ENCODE assay signal across 17 mouse cellular contexts in the genomic region with DNA sequence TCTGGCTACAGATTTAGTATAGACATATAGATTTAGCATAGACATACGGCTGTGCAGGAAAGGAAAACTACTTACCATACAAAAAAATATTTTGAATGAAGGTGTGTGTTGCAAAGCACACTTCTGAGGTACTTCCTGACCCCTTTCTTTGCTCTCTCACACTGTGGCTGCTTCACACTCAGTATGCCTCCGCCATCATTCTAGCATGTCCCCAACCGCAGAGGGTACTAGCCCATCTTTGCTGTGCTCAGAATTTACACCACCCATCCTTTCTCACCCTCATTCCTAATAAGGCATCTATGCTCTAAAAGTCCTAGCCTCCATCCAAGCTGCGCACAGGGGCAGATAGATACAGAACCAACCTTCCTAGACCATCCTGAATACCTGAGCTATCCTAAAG. TPM values are rescaled to one million over a fixed set of nuclear protein-coding genes. Genes with fewer than 3 reads are reported as not detected.
DNase-seq lines count a peak whose midpoint lies in the region; ATAC-seq and TF ChIP-seq lines count a peak whose summit lies in the region.
"Had no signal": no experiment of that assay in that cellular context is flagged by ENCODE, and none has a peak within 500 bp of the region (broad histone marks: within the 10 kb centered on the region; RNA-seq: fewer than 3 reads in every experiment).

No protein-coding gene starts in this region.

- H3K27ac ChIP-seq in heart, embryonic 16.5 days (ENCODE audit: low read length): no peak overlapping the region
- peak overlapping the region; percentile 96 for H3K27ac ChIP-seq in thymus, adult 2 months (ENCODE audit: control insufficient read depth, insufficient read depth, low read length)
- H3K27ac ChIP-seq in gastrocnemius, adult 2 months: no peak overlapping the region
- H3K27ac ChIP-seq: forebrain, embryonic 12.5 days; heart, embryonic 13.5 days; hindbrain, embryonic 10.5 days; liver, embryonic 15.5 days; neural tube, embryonic 13.5 days had no signal

- no peaks in the 10 kb centered on the region for H3K9me3 ChIP-seq in heart, embryonic 16.5 days (replicated peaks; ENCODE audit: control insufficient read depth, low read length)
- H3K9me3 ChIP-seq: forebrain, embryonic 12.5 days; heart, embryonic 13.5 days; hindbrain, embryonic 10.5 days; liver, embryonic 15.5 days; neural tube, embryonic 13.5 days had no signal

- no peak for DNase-seq in heart, postnatal 14 days
- DNase-seq in testis, postnatal 10 days (ENCODE audit: low spot score): peak; percentile 26
- DNase-seq in testis, postnatal 14 days (ENCODE audit: low spot score): no peak
- DNase-seq in thymus, adult 2 months: peak; percentile 56
- no peak for DNase-seq in gastrocnemius, adult 2 months
- DNase-seq: adrenal gland, adult 2 months; cerebellum, postnatal 10 days; layer of hippocampus, postnatal 36 days; lung, postnatal 10 days; right cerebral cortex, postnatal 14 days had no signal

- H3K4me2 ChIP-seq in heart, embryonic 16.5 days (ENCODE audit: low read depth, low read length): no peak overlapping the region
- H3K4me2 ChIP-seq: forebrain, embryonic 12.5 days; heart, embryonic 13.5 days; liver, embryonic 15.5 days; neural tube, embryonic 13.5 days had no signal

- H3K4me3 ChIP-seq in heart, embryonic 16.5 days (ENCODE audit: low read length): no peak overlapping the region
- H3K4me3 ChIP-seq in thymus, adult 2 months (ENCODE audit: control insufficient read depth, insufficient read depth, low read length): no peak overlapping the region
- no peak overlapping the region for H3K4me3 ChIP-seq in gastrocnemius, adult 2 months
- H3K4me3 ChIP-seq: forebrain, embryonic 12.5 days; heart, embryonic 13.5 days; hindbrain, embryonic 10.5 days; liver, embryonic 15.5 days; neural tube, embryonic 13.5 days had no signal

- TF ChIP-seq POLR2A in thymus, adult 2 months (IDR thresholded peaks at IDR 0.05; ENCODE audit: control insufficient read depth, extremely low read depth, insufficient read depth, low read length, poor library complexity): no peak

- no peaks in the 10 kb centered on the region for H3K36me3 ChIP-seq in heart, embryonic 16.5 days (ENCODE audit: control insufficient read depth, insufficient read depth)
- H3K36me3 ChIP-seq in thymus, adult 2 months (ENCODE audit: control insufficient read depth, insufficient read depth, low read length): no peaks in the 10 kb centered on the region
- H3K36me3 ChIP-seq: forebrain, embryonic 12.5 days; heart, embryonic 13.5 days; hindbrain, embryonic 10.5 days; liver, embryonic 15.5 days; neural tube, embryonic 13.5 days had no signal

- no peaks in the 10 kb centered on the region for H3K27me3 ChIP-seq in heart, embryonic 16.5 days (ENCODE audit: control insufficient read depth, insufficient read depth, low read length)
- no peaks in the 10 kb centered on the region for H3K27me3 ChIP-seq in thymus, adult 2 months (ENCODE audit: control insufficient read depth, insufficient read depth, low read length)
- H3K27me3 ChIP-seq: forebrain, embryonic 12.5 days; heart, embryonic 13.5 days; liver, embryonic 15.5 days; neural tube, embryonic 13.5 days had no signal

- H3K4me1 ChIP-seq in heart, embryonic 16.5 days (ENCODE audit: control insufficient read depth, insufficient read depth, low read length): peaks cover 11% of the 10 kb centered on the region
- peaks cover 34% of the 10 kb centered on the region for H3K4me1 ChIP-seq in thymus, adult 2 months (replicated peaks; ENCODE audit: control insufficient read depth, insufficient read depth, low read length)
- H3K4me1 ChIP-seq: liver, embryonic 15.5 days had no signal

- ATAC-seq in heart, embryonic 16.5 days (replicated peaks; ENCODE audit: extremely low read depth, insufficient read depth, low FRiP score): 0 out of 2 replicates have a peak, but pooled peaks have one; percentile 30
- ATAC-seq in monocyte, adult 5-6 weeks (replicated peaks; ENCODE audit: insufficient number of reproducible peaks, low FRiP score, low TSS enrichment, poor library complexity, severe bottlenecking): no peak

- H3K9ac ChIP-seq in heart, embryonic 16.5 days (ENCODE audit: low read length): no peak overlapping the region
- H3K9ac ChIP-seq: forebrain, embryonic 12.5 days; heart, embryonic 13.5 days; liver, embryonic 15.5 days; neural tube, embryonic 13.5 days had no signal

- 89% methylated on average over 4 of the region's 4 CpGs for WGBS in heart, embryonic 16.5 days
- 50% methylated on average over 4 of the region's 4 CpGs for WGBS in thymus, adult 2 months

- intact Hi-C loops in heart, postnatal 14 days (cut with DNase I): no loop called here
- intact Hi-C loops in gastrocnemius, adult 2 months (cut with DNase I): no loop called here

- no peak for TF ChIP-seq CTCF in thymus, adult 2 months (IDR thresholded peaks at IDR 0.05; ENCODE audit: borderline replicate concordance, control insufficient read depth, extremely low read depth, insufficient read depth, low read length, poor library complexity)
- no peak for TF ChIP-seq CTCF in gastrocnemius, adult 2 months (IDR thresholded peaks at IDR 0.05)

RNA-seq across cellular contexts. Expression of gene Il6st, which starts 45.3 kb away (rescaled TPM):
- polyA plus RNA-seq in heart, embryonic 16.5 days (2015; fragmentation: Nextera tagmentation; extraction: Ambion mirVana): 43.0 and 45.1 TPM in 2 replicates
- 100 to 1,000 TPM; 184 to 192 TPM for total RNA-seq in heart, postnatal 14 days (2021)
- 38.1 and 45.8 TPM in 2 replicates for polyA plus RNA-seq in thymus, adult 2 months (2012; rRNA removed)
- 100 to 1,000 TPM; 171 to 183 TPM for total RNA-seq in gastrocnemius, adult 2 months (2021)
- 23.5 to 26.3 TPM (median 23.8 TPM) in 3 replicates for total RNA-seq in monocyte, adult 5-6 weeks (2017)

Comparison
In these comparisons a context has a peak if more than half of its experiments do, and no peak if none do; other contexts are left out.
1. DNase-seq: peak in testis, postnatal 10 days (single experiment) and thymus, adult 2 months (single experiment); none in heart, postnatal 14 days (0 of 2), testis, postnatal 14 days (single experiment) and gastrocnemius, adult 2 months (single experiment).